Mouse (Mus musculus) right cerebral cortex, adult 2 months (tissue): ENCODE measurements around the gene Ccdc124.
A peak's percentile ranks its signal among the peaks of the same experiment; 100 is the strongest.
"Not testable (repeated sequence)": the region's sequence is repeated elsewhere in the genome, so short reads cannot be mapped to it uniquely, and the experiment has no call there.

Experiments
- DNase-seq, 2 experiments: peaks; one replicate each; pipeline ENCODE4 v3.0.0; 2021 to 2022; ENCODE audit warnings: low spot score in 2 of 2

Gene Ccdc124

GRCm38 (mm10) chr8:70822594-70822993, 51.1 kb downstream of the Ccdc124 start:
- not testable (repeated sequence) for DNase-seq

GRCm38 (mm10) chr8:70821992-70822391, 51.7 kb downstream of the Ccdc124 start:
- peak in 1 of 2 experiments; percentile 58 for DNase-seq

GRCm38 (mm10) chr8:70821399-70821962, 52.3 kb downstream of the Ccdc124 start:
- peak; percentile 60 to 67 for DNase-seq

- DNase-seq, result no peak
Measured at GRCm38 (mm10) chr8:70820101-70820935, 53.4 kb downstream of the Ccdc124 start.
